Mouse (Mus musculus): ENCODE results near the gene Atp8a2.

DNA sequence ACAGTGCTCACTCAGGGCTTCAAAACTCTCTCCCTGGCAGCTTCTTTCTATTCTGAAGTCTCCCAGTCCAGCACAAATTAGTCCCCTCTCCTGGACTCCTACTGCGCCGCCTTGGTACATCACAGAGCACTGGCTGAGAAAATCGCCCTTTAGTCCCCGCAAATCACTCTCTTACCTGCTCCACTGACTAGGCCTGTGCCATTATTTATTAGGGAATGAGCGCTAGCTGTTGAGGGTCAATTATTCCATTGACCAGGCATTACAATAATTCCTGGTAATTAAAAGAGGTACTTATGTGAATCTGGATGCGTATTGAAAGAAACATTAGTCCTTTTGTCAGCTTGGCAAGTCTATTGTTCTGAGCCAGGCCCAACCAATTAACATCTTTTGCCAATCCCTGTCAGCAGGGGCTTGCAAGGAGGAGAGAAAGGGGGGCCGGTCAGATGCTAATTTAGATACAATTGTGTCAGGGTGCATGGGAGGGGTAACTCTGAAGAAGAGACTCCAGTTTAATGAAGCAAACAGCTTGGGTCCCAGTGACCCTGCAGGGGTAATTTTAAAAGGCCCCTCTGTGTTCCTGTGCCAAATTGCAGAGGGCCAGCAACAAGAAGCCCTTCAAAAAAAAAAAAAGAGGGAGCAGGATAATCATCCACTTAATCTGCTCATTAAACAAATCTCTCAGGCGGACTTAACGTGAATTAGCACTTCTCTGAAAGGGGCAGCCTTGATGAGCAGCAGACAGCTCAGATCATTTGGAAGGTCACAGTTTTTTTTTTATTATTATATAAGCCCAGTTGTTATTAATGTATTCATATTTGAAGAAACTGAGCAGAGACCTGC, 459.9 kb downstream of the Atp8a2 start:
- TF ChIP-seq POLR2A (IDR thresholded peaks at IDR 0.05; ENCODE audit: insufficient read length, low read depth) (no peak), MYOD1 (IDR thresholded peaks at IDR 0.05; ENCODE audit: control insufficient read depth in 1 of 3, insufficient read length in 2 of 3, low read depth in 2 of 3) (no peak)

All from myocyte (in vitro differentiated cells).